Mouse (Mus musculus) WW6 (cell line): ENCODE data around the gene Cyba.

Experiments
- DNase-seq: peaks from one replicate; pipeline ENCODE4 v3.0.0-alpha.2; 2013; ENCODE audit warnings: low read depth, low spot score

The Cyba gene

DNA sequence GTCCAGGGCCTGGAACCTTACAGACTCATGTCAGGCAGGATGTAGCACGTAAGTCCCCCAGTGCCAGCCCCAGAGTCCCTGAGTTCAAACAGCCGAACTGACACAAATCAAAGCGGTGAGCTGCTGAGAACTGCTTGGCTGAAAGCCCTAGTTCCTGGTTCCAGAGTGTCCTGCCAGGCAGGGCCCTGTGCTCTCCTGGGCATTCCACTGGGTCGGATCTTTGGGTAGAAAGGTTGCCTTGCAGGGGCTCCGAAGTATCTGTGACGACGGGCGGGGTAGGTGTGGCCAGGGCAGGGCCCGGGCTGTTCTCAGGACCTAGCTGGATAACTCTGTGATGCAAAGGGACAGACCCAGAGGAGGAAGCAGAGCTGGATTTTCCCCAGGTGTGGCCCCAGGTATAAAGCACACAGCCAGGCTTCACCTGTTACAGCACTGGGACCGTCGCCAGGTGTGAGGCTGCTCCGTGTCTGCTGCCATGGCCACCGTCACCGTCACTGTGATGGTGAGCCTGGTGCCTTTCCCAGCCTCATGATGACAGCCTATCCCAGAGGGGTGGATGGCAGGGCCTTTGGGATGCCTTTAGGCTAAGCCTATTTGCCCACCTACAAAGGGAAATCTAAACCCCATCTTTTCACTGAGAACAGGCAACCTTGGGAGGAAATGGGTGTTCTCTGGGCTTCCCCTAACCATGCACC is 11.2 kb downstream of the Cyba start, which contains the start of gene Il17c:
TSS of gene Il17c (plus strand) at position 645 of the 695 bp plus-strand sequence.
- DNase-seq: no peak

DNA sequence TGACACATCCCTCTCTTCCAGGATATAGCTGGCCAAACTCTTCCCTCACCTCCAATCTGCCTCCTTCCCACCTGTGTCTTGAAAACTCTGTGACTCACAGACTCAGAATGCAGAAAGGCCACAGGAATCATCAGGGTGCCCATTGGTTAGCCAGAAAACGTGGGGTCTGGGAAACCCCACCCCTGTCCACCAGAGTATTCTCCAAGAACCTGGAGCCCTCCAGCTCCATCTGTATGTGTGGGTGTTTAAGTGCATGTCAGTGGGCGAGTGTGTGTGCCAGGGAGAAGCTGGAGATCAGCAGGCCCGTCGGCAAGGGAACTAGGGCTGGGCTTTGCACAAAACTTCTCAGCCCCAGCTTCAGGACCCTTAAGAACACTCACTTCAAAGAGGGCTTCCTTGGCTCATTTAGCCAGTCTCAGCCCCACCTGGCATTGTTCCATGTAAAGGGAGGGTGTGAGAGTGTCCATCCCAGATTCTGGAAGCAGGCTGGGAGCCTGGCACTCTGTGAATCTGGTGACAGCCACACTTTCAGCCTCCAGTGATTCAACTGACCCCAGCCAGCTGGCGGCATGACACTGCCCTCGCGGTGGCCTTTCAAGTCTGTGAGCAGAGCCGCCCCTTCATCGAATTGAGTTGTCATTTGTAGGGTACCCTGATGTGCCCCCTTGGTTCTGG is 12.7 kb downstream of the Cyba start:
- DNase-seq: no peak

- no peak for DNase-seq
These were observed 17.2 kb downstream of the Cyba start for GRCm38 (mm10) chr8:122415554-122415953.

DNA sequence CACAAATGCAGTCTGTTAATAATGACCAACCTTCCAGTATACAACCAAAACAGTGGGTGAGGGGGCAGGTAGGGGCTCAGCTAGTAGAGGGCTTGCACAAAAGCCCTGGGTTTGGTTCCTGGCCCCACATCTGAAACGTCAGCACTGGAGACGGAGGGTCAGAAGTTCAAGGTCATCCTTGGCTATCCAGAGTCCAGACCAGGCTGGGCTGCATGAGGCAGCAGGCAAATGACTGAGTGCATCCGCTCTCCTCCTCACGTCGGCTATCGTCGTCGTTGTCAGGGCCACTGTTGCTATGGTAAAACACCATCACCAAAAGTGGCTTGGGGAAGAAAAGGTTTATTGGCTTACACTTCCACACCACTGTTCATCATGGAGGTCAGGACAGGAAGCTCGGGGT is 18.4 kb downstream of the Cyba start:
- no peak for DNase-seq

- DNase-seq: no peak
These were observed 25.1 kb downstream of the Cyba start for GRCm38 (mm10) chr8:122407678-122408077.

DNA sequence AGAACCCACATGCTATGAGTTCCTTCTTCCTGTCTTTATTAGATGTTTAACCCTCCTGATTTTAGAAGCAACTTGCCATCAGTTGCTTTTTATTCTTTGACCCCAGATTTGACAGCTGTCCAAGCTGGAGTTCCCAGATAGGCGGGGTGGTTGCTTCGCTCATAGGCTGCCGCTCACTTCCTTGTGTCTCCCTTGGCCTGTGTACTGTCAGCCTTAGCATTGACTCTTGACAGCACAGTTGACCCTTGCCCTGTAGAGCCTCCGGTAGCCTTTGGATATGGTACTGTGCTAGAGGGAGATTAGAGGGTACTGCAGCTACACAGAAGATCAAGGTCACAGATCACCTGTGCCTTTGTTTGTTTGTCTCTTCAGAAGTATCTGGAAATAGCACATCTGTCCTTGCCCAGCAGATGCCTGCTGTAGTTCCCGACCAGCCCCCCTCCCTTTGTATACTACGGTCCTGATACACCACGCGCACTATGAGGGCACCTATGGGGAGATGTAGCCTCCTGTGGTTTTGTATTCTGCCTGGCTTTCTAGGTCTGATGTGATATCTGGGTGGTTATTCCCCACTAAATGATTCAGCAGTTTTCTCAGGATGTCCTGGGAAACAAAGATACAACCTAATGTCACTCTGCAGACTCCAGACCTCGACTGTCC is 27.5 kb downstream of the Cyba start:
- no peak for DNase-seq

DNA sequence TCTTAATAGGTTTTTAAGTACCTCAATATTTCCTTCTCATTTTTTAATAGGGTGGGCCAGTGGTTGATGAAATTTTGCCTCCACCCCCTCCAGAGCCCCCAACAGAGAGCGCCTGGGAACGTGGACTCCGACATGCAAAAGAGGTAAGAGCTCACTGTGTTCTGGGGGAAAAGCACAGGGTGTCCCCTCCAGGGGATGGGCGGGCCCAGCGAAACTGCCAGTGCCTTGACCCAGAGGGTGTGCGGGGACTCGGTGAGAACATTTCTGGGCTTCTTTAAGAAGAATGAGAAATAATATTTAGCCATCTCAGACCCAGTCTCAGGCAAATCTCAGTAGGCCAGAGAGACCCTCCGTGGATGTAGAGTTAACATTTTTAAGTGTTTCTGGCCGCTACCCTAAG is 34.5 kb downstream of the Cyba start:
- DNase-seq: no peak

DNA sequence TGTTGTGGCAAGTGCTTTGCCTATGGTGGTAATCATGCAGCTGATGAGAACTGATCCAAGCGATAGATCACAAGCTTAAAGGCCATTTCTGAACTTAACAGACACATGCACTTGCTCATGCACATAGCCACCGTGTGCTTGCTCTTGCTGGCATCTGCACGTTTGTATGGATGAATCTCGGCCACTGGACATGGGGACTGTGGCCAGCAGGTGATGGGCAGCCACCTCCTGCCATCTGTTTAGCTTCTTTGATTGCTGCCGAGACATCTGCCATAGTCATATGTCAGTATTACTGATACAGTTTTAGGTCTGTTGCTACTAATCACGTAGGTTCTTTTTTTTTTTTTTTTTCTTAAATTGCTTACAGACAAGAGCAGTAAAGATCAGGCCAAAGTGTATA is 37.4 kb downstream of the Cyba start:
- no peak for DNase-seq

DNA sequence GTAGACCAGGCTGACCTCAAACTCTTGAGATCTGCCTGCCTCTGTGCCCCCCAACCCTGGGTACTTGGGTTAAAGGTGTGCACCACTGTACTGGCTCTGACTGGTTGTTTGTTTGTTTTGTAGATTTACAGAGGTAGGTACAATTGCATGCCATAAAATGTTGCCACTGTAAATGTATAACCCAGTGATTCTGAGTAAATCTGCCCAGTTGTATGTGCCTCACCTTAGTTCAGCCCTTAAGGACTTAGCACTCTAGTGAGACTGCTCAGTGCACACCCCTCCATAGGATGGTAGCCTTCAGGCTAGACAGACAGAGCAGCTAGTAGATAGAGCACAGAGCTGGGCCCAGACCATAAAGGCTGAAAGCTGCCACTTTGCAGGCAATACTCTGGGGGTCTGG is 39.0 kb downstream of the Cyba start:
- DNase-seq: no peak

GRCm38 (mm10) chr8:122390758-122391157 is 42.0 kb downstream of the Cyba start:
- no peak for DNase-seq

GRCm38 (mm10) chr8:122389357-122389756 is 43.4 kb downstream of the Cyba start:
- peak; percentile 14 for DNase-seq

DNA sequence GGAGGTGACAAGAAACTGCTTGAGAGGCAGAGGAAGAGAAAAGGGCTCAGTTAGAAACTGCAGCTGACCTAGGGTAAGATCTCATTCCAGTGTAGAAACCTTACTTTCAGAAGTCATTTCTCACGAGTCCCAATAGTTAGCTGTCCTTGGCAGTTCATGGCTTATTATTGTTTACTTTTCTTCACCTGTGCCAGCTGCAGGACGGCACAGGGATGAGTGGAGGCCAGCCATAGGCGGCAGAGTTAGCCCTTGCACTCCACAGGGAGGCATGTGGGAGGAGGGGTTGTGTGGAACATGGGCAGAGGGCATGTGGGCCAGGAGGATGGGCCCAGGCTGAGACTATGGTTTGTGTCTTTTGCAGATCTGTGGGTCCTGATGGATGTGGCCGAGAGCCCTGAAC is 49.7 kb downstream of the Cyba start:
- no peak for DNase-seq

DNA sequence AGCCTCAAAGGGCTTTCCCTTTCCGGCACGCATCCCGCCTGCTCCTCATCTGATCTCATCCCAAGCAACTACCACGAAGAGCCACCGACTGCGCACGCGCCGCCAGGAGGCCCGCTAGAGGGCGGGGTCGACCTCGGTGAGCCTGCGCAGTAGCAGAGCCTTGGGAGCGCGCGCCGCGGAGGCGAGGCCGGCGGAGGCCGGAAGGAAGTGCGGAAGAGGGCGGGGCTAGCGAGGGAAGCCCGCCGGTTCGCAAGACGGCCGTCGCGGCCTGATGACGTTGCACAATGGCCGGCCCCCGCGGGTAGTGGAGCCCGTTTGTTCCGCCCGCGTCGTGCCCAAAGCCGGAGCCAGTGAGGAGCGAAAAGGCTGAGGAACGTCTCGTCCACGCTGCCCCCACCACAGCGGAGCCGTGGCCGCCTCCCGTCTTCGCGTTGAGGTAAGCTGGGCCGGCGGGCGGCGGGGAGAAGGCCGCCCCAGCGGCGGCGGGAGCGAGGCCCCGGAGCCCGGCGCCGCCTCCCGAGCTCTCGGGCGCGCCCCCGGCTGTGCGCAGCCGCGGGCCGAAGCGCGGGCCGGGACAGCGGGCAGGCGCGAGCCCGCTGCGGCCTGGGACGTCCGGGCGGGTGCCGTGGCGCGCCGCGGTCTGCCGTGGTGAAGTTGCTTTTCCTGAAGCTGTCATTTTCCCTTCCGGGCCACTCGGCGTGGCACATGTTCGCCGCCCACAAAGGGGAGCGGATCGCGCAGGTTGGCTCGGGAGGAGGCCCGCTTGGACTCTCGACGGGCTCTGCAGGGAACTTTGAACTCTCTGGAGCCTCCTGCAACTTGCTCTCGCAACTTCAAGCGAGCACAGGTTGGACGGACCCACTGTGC is 56.1 kb downstream of the Cyba start, which contains the start of gene Zc3h18:
TSS of gene Zc3h18 (plus strand) at position 245 of the 867 bp plus-strand sequence.
- DNase-seq: peak; percentile 99

- DNase-seq: no peak
These were observed 56.9 kb downstream of the Cyba start for GRCm38 (mm10) chr8:122375751-122376364.

DNA sequence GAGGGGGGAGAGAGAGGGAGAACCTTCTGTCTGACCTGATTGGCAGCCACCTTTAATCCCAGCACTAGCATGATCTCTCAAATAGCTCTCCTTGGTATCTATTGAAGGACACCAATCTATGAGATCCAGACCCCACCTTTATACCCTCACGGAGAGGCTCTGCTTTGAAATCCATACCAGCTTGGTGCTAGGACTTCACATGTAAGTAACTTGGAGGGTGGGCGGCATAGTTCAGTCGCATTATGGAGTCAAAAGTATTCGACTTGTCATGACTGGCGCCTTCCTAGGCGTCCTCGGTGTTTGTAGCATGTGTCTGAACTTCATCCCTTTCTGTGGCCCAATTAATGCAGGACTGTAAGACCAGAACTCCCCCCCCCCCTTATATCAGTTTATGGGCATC is 57.4 kb downstream of the Cyba start:
- DNase-seq: no peak
